Mouse (Mus musculus) B cell, adult 2 months (primary cell): Measurements from ENCODE around the gene Olfr1.

ENCODE experiments used
- DNase-seq, 2 experiments: peaks; one replicate each; pipeline ENCODE4 v3.0.0; 2022

Gene Olfr1

GRCm38 (mm10) chr11:73399514-73399913 is at the start of gene Olfr1:
Gene Olfr1, minus strand, starts transcription at chr11:73399614.
- no peak for DNase-seq

GRCm38 (mm10) chr11:73428377-73428776 is 29.0 kb upstream of the Olfr1 start, which contains the start of gene Olfr378:
Gene Olfr378, minus strand, starts transcription at chr11:73428477.
- DNase-seq = no peak

GRCm38 (mm10) chr11:73395374-73395773 is 4.0 kb downstream of the Olfr1 start:
- DNase-seq = no peak

- no peak for DNase-seq
Measured at GRCm38 (mm10) chr11:73370946-73371345, 28.5 kb downstream of the Olfr1 start, which contains the start of gene Olfr376. Gene Olfr376, plus strand, starts transcription at chr11:73371246.

- DNase-seq = no peak
Measured at GRCm38 (mm10) chr11:73350483-73350882, 48.9 kb downstream of the Olfr1 start, which contains the start of gene Olfr20. Gene Olfr20, plus strand, starts transcription at chr11:73350783.
